Mouse (Mus musculus): ENCODE measurements around the gene Tcf3.

Gene Tcf3

GRCm38 (mm10) chr10:80406684-80407501 is 26.6 kb downstream of the Tcf3 start, which contains the start of gene Uqcr11:
Gene Uqcr11 (minus strand): TSS chr10:80406830.
- peak; percentile 88 for DNase-seq (ENCODE audit: low read depth)

- DNase-seq (ENCODE audit: low read depth), result no peak
These were observed 27.8 kb downstream of the Tcf3 start for GRCm38 (mm10) chr10:80405481-80406173.

- DNase-seq (ENCODE audit: low read depth), result no peak
These were observed 30.3 kb downstream of the Tcf3 start for GRCm38 (mm10) chr10:80403044-80403692.

GRCm38 (mm10) chr10:80400704-80401161 is 32.7 kb downstream of the Tcf3 start:
- DNase-seq (ENCODE audit: low read depth), result no peak

- DNase-seq (ENCODE audit: low read depth), result no peak
These were observed 33.3 kb downstream of the Tcf3 start for GRCm38 (mm10) chr10:80399973-80400703.

GRCm38 (mm10) chr10:80399191-80399972 is 34.1 kb downstream of the Tcf3 start, which contains the start of gene Mbd3:
Gene Mbd3 (minus strand): TSS chr10:80399550.
- DNase-seq (ENCODE audit: low read depth), result peak; percentile 98

GRCm38 (mm10) chr10:80398719-80399190 is 34.7 kb downstream of the Tcf3 start:
- DNase-seq (ENCODE audit: low read depth), result peak; percentile 95

- no peak for DNase-seq (ENCODE audit: low read depth)
These were observed 35.3 kb downstream of the Tcf3 start for GRCm38 (mm10) chr10:80398174-80398535.

- DNase-seq (ENCODE audit: low read depth), result no peak
These were observed 35.8 kb downstream of the Tcf3 start for GRCm38 (mm10) chr10:80397524-80398173.

GRCm38 (mm10) chr10:80396822-80397523 is 36.5 kb downstream of the Tcf3 start:
- DNase-seq (ENCODE audit: low read depth), result no peak

- no peak for DNase-seq (ENCODE audit: low read depth)
These were observed 38.3 kb downstream of the Tcf3 start for GRCm38 (mm10) chr10:80395025-80395627.

- no peak for DNase-seq (ENCODE audit: low read depth)
These were observed 40.8 kb downstream of the Tcf3 start for GRCm38 (mm10) chr10:80392687-80393086.

GRCm38 (mm10) chr10:80390697-80391096 is 42.8 kb downstream of the Tcf3 start:
- no peak for DNase-seq (ENCODE audit: low read depth)

GRCm38 (mm10) chr10:80389185-80389708 is 44.2 kb downstream of the Tcf3 start:
- DNase-seq (ENCODE audit: low read depth), result no peak

- no peak for DNase-seq (ENCODE audit: low read depth)
These were observed 44.7 kb downstream of the Tcf3 start for GRCm38 (mm10) chr10:80388731-80389130.

GRCm38 (mm10) chr10:80387522-80387959 is 45.9 kb downstream of the Tcf3 start, which contains the start of gene Mex3d:
Gene Mex3d (minus strand): TSS chr10:80387659.
- DNase-seq (ENCODE audit: low read depth), result peak; percentile 65

- no peak for DNase-seq (ENCODE audit: low read depth)
These were observed 46.5 kb downstream of the Tcf3 start for GRCm38 (mm10) chr10:80386735-80387471.
